Mouse (Mus musculus) E14TG2a.4 (cell line): ENCODE results near the gene Ramp1.

ENCODE experiments used
- H3K27me3 ChIP-seq: 2 replicates; pipeline ENCODE4 v1.6.1; 2014; ENCODE audit warnings: low read length, control low read depth; ENCODE audit not compliant: insufficient read depth
- H3K36me3 ChIP-seq: 2 replicates; pipeline ENCODE4 v1.6.1; 2014; ENCODE audit warnings: low read length, control low read depth; ENCODE audit not compliant: insufficient read depth
- H3K4me1 ChIP-seq: replicated peaks from 2 replicates; pipeline ENCODE4 v1.6.1; 2014; ENCODE audit warnings: low read depth, low read length, control low read depth
- H3K4me3 ChIP-seq: replicated peaks from 2 replicates; pipeline ENCODE4 v1.5.1; 2014; ENCODE audit warnings: mild to moderate bottlenecking, low read length
- H3K9me3 ChIP-seq: 2 replicates; pipeline ENCODE4 v1.6.1; 2014; ENCODE audit warnings: low read length, control low read depth
- CTCF ChIP-seq: conservative IDR thresholded peaks from 2 replicates; pipeline ENCODE4 v1.5.1; 2014; ENCODE audit warnings: low read length
- NANOG ChIP-seq: IDR thresholded peaks from 2 replicates; pipeline ENCODE4 v1.6.1; 2014; ENCODE audit warnings: borderline replicate concordance, low read length, mixed read lengths
- POU5F1 ChIP-seq: IDR thresholded peaks from 2 replicates; pipeline ENCODE4 v1.6.1; 2014; ENCODE audit warnings: low read length, borderline replicate concordance

Gene Ramp1

GRCm38 (mm10) chr1:91250415-91251147 lies 71.0 kb downstream of the Ramp1 start:
- Histone ChIP-seq H3K4me3 (peak overlapping the region; percentile 95), H3K36me3 (peaks cover 22% of the 10 kb centered on the region), H3K27me3 (no peaks in the 10 kb centered on the region), H3K4me1 (peaks cover 37% of the 10 kb centered on the region), H3K9me3 (no peaks in the 10 kb centered on the region)
- TF ChIP-seq CTCF: no peak
- no peak for TF ChIP-seq POU5F1
- TF ChIP-seq NANOG: no peak

GRCm38 (mm10) chr1:91251148-91251650 lies 71.6 kb downstream of the Ramp1 start:
- Histone ChIP-seq H3K4me3 (peak overlapping the region; percentile 95), H3K36me3 (peaks cover 26% of the 10 kb centered on the region), H3K27me3 (no peaks in the 10 kb centered on the region), H3K4me1 (peaks cover 37% of the 10 kb centered on the region), H3K9me3 (no peaks in the 10 kb centered on the region)
- TF ChIP-seq POU5F1 (no peak), NANOG (no peak), CTCF (no peak)

GRCm38 (mm10) chr1:91251927-91252326 lies 72.3 kb downstream of the Ramp1 start:
- H3K4me3 ChIP-seq: no peak overlapping the region
- peaks cover 37% of the 10 kb centered on the region for H3K4me1 ChIP-seq
- peaks cover 33% of the 10 kb centered on the region for H3K36me3 ChIP-seq
- no peaks in the 10 kb centered on the region for H3K9me3 ChIP-seq
- TF ChIP-seq CTCF: 0 out of 2 replicates have a peak, but pooled peaks have one; percentile 6
- no peak for TF ChIP-seq POU5F1
- H3K27me3 ChIP-seq: no peaks in the 10 kb centered on the region

- Histone ChIP-seq H3K27me3 (no peaks in the 10 kb centered on the region), H3K4me1 (peaks cover 9% of the 10 kb centered on the region), H3K4me3 (no peak overlapping the region), H3K36me3 (peaks cover 42% of the 10 kb centered on the region), H3K9me3 (no peaks in the 10 kb centered on the region)
- TF ChIP-seq NANOG (no peak), CTCF (no peak), POU5F1 (no peak)
Observed at GRCm38 (mm10) chr1:91257918-91258317, 78.3 kb downstream of the Ramp1 start.

- Histone ChIP-seq H3K27me3 (no peaks in the 10 kb centered on the region), H3K36me3 (peaks cover 39% of the 10 kb centered on the region), H3K4me3 (no peak overlapping the region), H3K9me3 (no peaks in the 10 kb centered on the region), H3K4me1 (0 out of 2 replicates have a peak, but pooled peaks cover 3% of the 10 kb centered on the region)
- no peak for TF ChIP-seq POU5F1
- TF ChIP-seq NANOG: no peak
- TF ChIP-seq CTCF: no peak
Observed at GRCm38 (mm10) chr1:91259794-91260193, 80.2 kb downstream of the Ramp1 start.

- no peaks in the 10 kb centered on the region for H3K27me3 ChIP-seq
- no peak overlapping the region for H3K4me3 ChIP-seq
- H3K4me1 ChIP-seq: 0 out of 2 replicates have a peak, but pooled peaks cover 3% of the 10 kb centered on the region
- TF ChIP-seq POU5F1 (no peak), CTCF (no peak), NANOG (no peak)
- H3K9me3 ChIP-seq: no peaks in the 10 kb centered on the region
- peaks cover 41% of the 10 kb centered on the region for H3K36me3 ChIP-seq
Observed at GRCm38 (mm10) chr1:91262508-91262907, 82.9 kb downstream of the Ramp1 start.

- Histone ChIP-seq H3K4me1 (no peaks in the 10 kb centered on the region; the same call in 1 of the 2 replicates), H3K36me3 (peaks cover 39% of the 10 kb centered on the region), H3K27me3 (no peaks in the 10 kb centered on the region), H3K4me3 (no peak overlapping the region), H3K9me3 (no peaks in the 10 kb centered on the region)
- no peak for TF ChIP-seq POU5F1
- no peak for TF ChIP-seq NANOG
- no peak for TF ChIP-seq CTCF
Observed at GRCm38 (mm10) chr1:91272260-91272659, 92.6 kb downstream of the Ramp1 start.
